Mouse (Mus musculus) urinary bladder, postnatal 14 days (tissue): ENCODE measurements at regions not wholly inside any gene's neighbourhood (a gene's known extent, or its start where the extent isn't known, plus 50 kb on each side); places are given as distances from the start of the nearest gene placed in this dataset.

Source experiments
- DNase-seq: peaks from one replicate; pipeline ENCODE4 v3.0.0; 2021; ENCODE audit warnings: low spot score

- DNase-seq: no peak
Observed at GRCm38 (mm10) chr11:42949823-42950222, 85.7 kb upstream of the Gm9972 start.

- no peak for DNase-seq
Observed at GRCm38 (mm10) chr11:42954169-42954568, 81.4 kb upstream of the Gm9972 start.

GRCm38 (mm10) chr11:42965732-42966131, 69.8 kb upstream of the Gm9972 start:
- DNase-seq: no peak

- no peak for DNase-seq
Observed at GRCm38 (mm10) chr11:42978245-42978644, 57.3 kb upstream of the Gm9972 start.
